Mouse (Mus musculus): ENCODE data around the gene Arhgap42. TPM values are rescaled to one million over a fixed set of nuclear protein-coding genes. Genes with fewer than 3 reads are reported as not detected.

Arhgap42 gene
- polyA plus RNA-seq (2014; fragmentation: Nextera tagmentation; extraction: Ambion mirVana), result 22.0 and 29.3 TPM in 2 replicates

DNA sequence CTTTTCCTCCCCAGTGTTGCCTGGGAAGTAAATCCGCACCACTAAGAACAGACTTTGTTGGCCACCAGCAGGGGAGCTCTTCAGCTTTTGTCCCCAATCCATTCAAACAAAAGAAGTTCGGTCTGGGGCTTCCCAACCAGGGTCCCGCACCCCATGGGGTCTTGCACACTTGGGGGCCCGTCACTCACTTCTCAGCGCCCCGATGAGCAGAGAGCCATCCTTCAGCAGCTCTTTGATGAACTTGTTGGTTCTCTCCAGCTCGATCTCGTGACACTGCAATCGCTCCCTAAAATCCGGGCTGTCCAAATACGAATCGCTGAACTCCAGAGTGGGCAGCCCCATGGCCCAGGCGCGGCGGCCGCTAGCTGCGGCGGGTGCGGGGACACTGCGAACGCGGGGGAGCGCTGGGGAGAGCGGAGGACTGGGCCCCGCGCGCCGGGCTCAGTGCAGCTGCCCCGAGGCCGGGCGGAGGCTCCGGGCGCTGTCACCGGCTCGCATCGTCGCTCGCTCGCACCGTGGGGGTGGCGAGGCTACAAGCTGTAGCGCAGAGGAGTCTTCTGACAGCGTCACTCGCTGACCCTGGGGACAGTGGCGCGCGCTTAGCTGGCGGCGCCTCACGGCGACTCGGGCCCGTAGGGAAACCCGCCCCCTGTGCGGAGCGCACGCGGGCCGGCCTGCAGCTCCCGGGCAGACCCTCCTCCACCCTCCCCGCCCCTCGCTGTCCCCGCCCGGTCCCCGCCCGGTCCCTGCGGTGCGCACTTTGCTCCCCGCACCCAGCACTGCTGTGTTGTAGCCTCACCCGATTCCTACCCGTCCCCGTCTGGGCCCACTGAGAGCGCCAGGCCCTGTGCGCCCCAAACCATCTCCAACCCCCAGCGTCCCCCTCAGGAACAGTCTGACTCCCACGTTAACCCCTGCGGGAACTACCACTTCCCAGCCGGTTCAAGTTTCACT lies at the start of gene Arhgap42:
Gene Arhgap42 (minus strand): TSS at position 664 of the 954 bp plus-strand sequence.
- H3K4me3 ChIP-seq (ENCODE audit: low read depth, low read length), result peak within 1 kb of the TSS; percentile 74
- no peaks in the 10 kb centered on the region for H3K36me3 ChIP-seq (ENCODE audit: control insufficient read depth, insufficient read depth, low read length)
- H3K27ac ChIP-seq (ENCODE audit: low read depth, low read length), result peak within 1 kb of the TSS; percentile 78
- peak within 1 kb of the TSS; percentile 64 for H3K4me2 ChIP-seq (replicated peaks; ENCODE audit: low read depth, low read length)
- WGBS, result under 1% methylated on average over 66 of the region's 78 CpGs
- peak; percentile 95 for ATAC-seq (ENCODE audit: low FRiP score)
- H3K4me1 ChIP-seq (replicated peaks; ENCODE audit: control insufficient read depth, insufficient read depth, low read length), result 0 out of 2 replicates have a peak, but pooled peaks cover 4% of the 10 kb centered on the region
- H3K9ac ChIP-seq (ENCODE audit: low read depth, low read length), result peak within 1 kb of the TSS; percentile 94
- peak; percentile 81 for DNase-seq (ENCODE audit: low spot score)
- H3K27me3 ChIP-seq (ENCODE audit: control insufficient read depth, insufficient read depth, low read length), result no peaks in the 10 kb centered on the region
- H3K9me3 ChIP-seq (ENCODE audit: control insufficient read depth, low read length), result no peaks in the 10 kb centered on the region

DNA sequence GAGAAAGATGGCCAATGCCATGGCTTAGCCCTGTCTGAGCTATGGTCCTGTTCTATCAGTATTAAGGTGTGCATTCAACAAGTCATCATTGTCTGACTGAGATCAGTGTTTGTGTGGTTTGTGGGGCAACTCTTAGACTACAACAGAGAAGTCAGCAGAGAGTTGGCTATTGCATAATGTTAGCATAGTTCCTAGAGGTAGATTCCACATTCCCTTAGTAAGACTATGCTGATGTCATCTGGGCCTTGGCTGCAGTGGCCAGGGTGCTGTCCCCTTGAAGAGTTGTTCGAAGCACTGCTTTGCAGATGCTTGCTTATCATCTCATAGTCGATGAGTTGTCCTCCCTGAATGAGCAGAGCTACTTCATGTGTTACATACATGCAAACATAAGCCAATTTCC lies 49.2 kb upstream of the Arhgap42 start:
- Histone ChIP-seq H3K27me3 (ENCODE audit: control insufficient read depth, insufficient read depth, low read length) (no peaks in the 10 kb centered on the region), H3K27ac (ENCODE audit: low read depth, low read length) (no peak overlapping the region), H3K9ac (ENCODE audit: low read depth, low read length) (no peak overlapping the region), H3K4me2 (replicated peaks; ENCODE audit: low read depth, low read length) (no peak overlapping the region), H3K4me1 (replicated peaks; ENCODE audit: control insufficient read depth, insufficient read depth, low read length) (no peaks in the 10 kb centered on the region), H3K9me3 (ENCODE audit: control insufficient read depth, low read length) (no peaks in the 10 kb centered on the region), H3K36me3 (ENCODE audit: control insufficient read depth, insufficient read depth, low read length) (no peaks in the 10 kb centered on the region), H3K4me3 (ENCODE audit: low read depth, low read length) (no peak overlapping the region)
- DNase-seq (ENCODE audit: low spot score) (no peak), ATAC-seq (ENCODE audit: low FRiP score) (no peak)
- 84% methylated on average over 2 of the region's 2 CpGs for WGBS

DNA sequence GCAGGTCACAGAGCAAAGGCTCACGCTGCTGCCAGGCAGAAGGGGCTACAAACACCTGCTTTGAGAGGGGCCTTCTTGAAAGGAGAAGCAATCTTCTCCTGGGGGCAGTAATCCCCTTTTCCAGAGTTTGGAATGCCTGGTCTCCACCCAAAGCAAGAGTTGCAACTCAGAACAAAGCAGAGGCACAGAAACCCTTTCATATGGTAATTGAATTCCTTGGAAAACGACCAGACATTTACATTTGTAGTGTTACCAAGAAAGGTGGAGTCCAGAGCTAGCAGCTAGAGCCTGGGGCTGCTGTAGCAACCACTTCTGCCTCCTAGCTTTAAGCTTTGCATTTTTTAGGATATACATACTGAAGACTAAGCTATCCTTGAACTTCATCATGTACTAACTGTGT lies 30.4 kb upstream of the Arhgap42 start:
- H3K27ac ChIP-seq (ENCODE audit: low read depth, low read length), result no peak overlapping the region

DNA sequence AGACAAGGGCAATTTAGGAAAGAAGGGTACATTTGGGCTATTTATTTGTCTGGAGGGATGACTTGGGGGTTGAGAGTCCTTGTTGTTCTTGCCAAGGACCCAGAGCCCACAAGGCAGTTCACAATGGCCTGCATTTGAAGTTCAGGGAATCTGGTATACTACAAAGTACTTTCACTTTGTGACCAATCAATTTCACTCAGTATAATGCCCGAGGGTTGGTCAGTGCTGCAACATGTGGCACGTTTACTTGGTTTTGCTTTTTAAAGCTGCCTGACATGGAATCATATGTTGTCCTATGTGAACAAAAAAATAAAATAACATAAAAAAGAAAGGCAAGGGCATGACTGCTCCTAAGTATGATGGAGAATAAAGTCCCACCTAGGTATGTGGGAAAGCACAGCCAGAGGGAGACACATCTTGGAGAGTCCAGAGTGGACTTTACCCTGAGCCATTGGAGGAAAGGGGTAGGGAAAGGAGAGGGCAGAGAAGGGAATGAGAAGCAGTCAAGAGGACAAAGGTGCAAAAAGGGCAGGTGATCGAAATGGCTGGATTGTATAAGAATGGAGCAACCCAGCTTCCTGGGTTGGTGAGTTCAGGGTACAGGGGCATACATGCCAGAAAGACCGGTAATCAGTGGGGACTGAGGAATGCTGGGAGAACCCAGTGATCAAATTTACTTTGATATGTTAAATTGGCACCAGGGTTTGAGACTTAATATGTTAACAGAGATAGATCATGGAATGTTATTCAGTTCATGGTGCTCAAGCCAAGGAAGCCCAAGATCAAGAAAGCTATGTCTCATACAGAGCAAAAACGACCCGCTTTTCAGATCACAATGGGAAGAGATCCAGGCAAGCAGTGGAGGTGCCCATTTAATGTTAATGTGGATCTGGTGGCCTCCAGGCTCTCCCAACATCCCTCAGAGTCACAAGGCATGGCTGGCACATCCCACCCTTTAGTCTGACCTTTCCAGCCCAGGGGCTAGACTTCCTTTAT lies 29.0 kb upstream of the Arhgap42 start:
- Histone ChIP-seq H3K36me3 (ENCODE audit: control insufficient read depth, insufficient read depth, low read length) (no peaks in the 10 kb centered on the region), H3K4me3 (ENCODE audit: low read depth, low read length) (no peak overlapping the region), H3K27ac (ENCODE audit: low read depth, low read length) (no peak overlapping the region), H3K9me3 (ENCODE audit: control insufficient read depth, low read length) (no peaks in the 10 kb centered on the region), H3K27me3 (ENCODE audit: control insufficient read depth, insufficient read depth, low read length) (no peaks in the 10 kb centered on the region), H3K4me2 (replicated peaks; ENCODE audit: low read depth, low read length) (no peak overlapping the region), H3K4me1 (replicated peaks; ENCODE audit: control insufficient read depth, insufficient read depth, low read length) (no peaks in the 10 kb centered on the region), H3K9ac (ENCODE audit: low read depth, low read length) (no peak overlapping the region)
- ATAC-seq (ENCODE audit: low FRiP score) (no peak), DNase-seq (ENCODE audit: low spot score) (no peak)
- 82% methylated on average over 6 of the region's 6 CpGs for WGBS

More for the DNA sequence above, 30.4 kb upstream of the Arhgap42 start:
- H3K4me1 ChIP-seq (replicated peaks; ENCODE audit: control insufficient read depth, insufficient read depth, low read length), result no peaks in the 10 kb centered on the region
- DNase-seq (ENCODE audit: low spot score) (peak; percentile 18), ATAC-seq (ENCODE audit: low FRiP score) (peak; percentile 71)
- WGBS, result 2% methylated on average over 2 of the region's 2 CpGs
- H3K4me2 ChIP-seq (replicated peaks; ENCODE audit: low read depth, low read length), result no peak overlapping the region
- no peaks in the 10 kb centered on the region for H3K9me3 ChIP-seq (ENCODE audit: control insufficient read depth, low read length)
- no peak overlapping the region for H3K9ac ChIP-seq (ENCODE audit: low read depth, low read length)
- H3K36me3 ChIP-seq (ENCODE audit: control insufficient read depth, insufficient read depth, low read length), result no peaks in the 10 kb centered on the region
- no peaks in the 10 kb centered on the region for H3K27me3 ChIP-seq (ENCODE audit: control insufficient read depth, insufficient read depth, low read length)
- H3K4me3 ChIP-seq (ENCODE audit: low read depth, low read length), result no peak overlapping the region

DNA sequence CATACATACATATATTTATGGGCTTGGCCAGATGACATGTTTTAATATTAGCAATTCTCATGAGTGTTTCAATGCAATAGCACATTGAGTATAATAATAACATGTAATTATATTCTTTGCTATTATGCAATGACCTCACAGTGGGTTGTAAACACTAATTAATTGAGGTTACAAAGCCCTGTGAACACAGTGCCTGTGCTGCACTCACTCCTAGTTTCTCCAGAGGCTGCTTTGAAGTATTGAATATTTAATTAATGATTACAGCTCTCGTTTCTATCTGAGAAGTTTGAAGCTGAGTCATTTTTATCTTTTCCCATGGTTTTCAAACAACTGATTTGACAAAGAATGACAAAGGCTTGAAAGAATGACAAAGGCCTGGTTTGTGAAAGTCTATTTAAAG lies 24.6 kb upstream of the Arhgap42 start:
- Histone ChIP-seq H3K4me2 (replicated peaks; ENCODE audit: low read depth, low read length) (no peak overlapping the region), H3K27me3 (ENCODE audit: control insufficient read depth, insufficient read depth, low read length) (no peaks in the 10 kb centered on the region), H3K4me3 (ENCODE audit: low read depth, low read length) (no peak overlapping the region), H3K36me3 (ENCODE audit: control insufficient read depth, insufficient read depth, low read length) (no peaks in the 10 kb centered on the region), H3K9me3 (ENCODE audit: control insufficient read depth, low read length) (no peaks in the 10 kb centered on the region), H3K9ac (ENCODE audit: low read depth, low read length) (no peak overlapping the region), H3K4me1 (replicated peaks; ENCODE audit: control insufficient read depth, insufficient read depth, low read length) (no peaks in the 10 kb centered on the region), H3K27ac (ENCODE audit: low read depth, low read length) (no peak overlapping the region)
- WGBS, result 46% methylated on average over 1 of the region's 1 CpGs
- DNase-seq (ENCODE audit: low spot score), result no peak
- no peak for ATAC-seq (ENCODE audit: low FRiP score)

DNA sequence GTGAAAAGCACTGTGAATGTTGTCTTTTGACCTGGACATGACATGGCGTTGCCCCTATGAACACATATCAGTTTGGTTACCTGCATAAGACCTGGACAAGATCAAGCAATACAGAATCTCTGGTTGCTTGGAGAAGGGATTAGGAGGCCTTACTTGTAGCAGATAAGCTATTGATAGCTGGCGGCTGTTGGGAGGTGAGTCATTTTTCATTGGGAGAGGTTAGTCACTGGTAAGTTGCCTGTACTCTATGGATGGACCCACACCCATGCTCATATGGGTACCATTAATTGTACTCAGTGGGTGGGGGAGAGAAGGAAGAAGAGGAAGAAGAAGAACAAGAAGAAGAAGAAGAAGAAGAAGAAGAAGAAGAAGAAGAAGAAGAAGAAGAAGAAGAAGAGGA lies 23.6 kb upstream of the Arhgap42 start:
- Histone ChIP-seq H3K4me2 (replicated peaks; ENCODE audit: low read depth, low read length) (no peak overlapping the region), H3K36me3 (ENCODE audit: control insufficient read depth, insufficient read depth, low read length) (no peaks in the 10 kb centered on the region), H3K27me3 (ENCODE audit: control insufficient read depth, insufficient read depth, low read length) (no peaks in the 10 kb centered on the region), H3K9me3 (ENCODE audit: control insufficient read depth, low read length) (no peaks in the 10 kb centered on the region), H3K27ac (ENCODE audit: low read depth, low read length) (no peak overlapping the region), H3K4me1 (replicated peaks; ENCODE audit: control insufficient read depth, insufficient read depth, low read length) (no peaks in the 10 kb centered on the region), H3K4me3 (ENCODE audit: low read depth, low read length) (no peak overlapping the region), H3K9ac (ENCODE audit: low read depth, low read length) (no peak overlapping the region)
- 81% methylated on average over 2 of the region's 2 CpGs for WGBS
- no peak for ATAC-seq (ENCODE audit: low FRiP score)
- DNase-seq (ENCODE audit: low spot score), result no peak

DNA sequence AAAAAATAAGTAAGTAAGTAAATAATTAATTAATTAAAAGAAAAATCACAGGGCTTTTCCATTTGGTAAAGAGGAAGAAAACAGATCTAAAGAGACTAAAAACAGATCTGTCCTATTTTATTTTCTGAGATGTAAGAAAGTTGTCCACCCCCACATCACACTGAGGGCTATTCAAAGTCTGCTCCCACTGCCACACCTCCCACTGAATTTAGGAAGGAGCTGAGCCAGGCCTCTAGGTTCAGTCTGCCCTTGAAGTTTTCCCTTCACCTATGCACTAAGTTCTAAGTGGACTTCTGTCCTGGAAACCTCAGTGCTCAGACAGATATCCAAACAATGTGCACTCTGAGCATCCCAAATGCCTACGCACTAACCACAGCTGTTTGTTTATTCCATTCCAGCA lies 15.9 kb upstream of the Arhgap42 start:
- no peak overlapping the region for H3K4me2 ChIP-seq (replicated peaks; ENCODE audit: low read depth, low read length)
- H3K9ac ChIP-seq (ENCODE audit: low read depth, low read length), result no peak overlapping the region
- no peak for DNase-seq (ENCODE audit: low spot score)
- no peaks in the 10 kb centered on the region for H3K36me3 ChIP-seq (ENCODE audit: control insufficient read depth, insufficient read depth, low read length)
- H3K27me3 ChIP-seq (ENCODE audit: control insufficient read depth, insufficient read depth, low read length), result no peaks in the 10 kb centered on the region
- H3K9me3 ChIP-seq (ENCODE audit: control insufficient read depth, low read length), result no peaks in the 10 kb centered on the region
- no peaks in the 10 kb centered on the region for H3K4me1 ChIP-seq (replicated peaks; ENCODE audit: control insufficient read depth, insufficient read depth, low read length)
- no peak overlapping the region for H3K27ac ChIP-seq (ENCODE audit: low read depth, low read length)
- H3K4me3 ChIP-seq (ENCODE audit: low read depth, low read length), result no peak overlapping the region
- no peak for ATAC-seq (ENCODE audit: low FRiP score)
- WGBS, result 90% methylated on average over 1 of the region's 1 CpGs

DNA sequence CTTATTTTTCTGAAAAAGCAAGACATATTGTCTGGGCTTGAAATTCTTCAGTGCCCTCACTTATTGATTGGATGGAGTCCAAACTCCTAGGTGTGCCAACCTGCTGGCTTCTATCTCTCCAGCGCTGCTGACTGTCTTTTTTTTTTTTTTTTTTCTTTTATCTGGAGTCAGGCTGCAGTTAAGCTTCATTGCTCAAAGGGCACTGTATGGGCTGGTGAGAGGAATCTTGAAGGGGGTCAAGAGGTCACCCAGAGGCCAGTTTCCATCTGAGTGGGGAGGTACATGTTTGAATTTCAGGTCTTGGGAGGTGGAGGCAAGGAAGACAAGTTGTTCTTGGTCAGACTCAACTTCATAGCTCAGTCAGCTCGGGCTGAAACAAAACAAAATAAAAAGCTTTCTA lies 9.6 kb upstream of the Arhgap42 start:
- no peaks in the 10 kb centered on the region for H3K4me1 ChIP-seq (replicated peaks; ENCODE audit: control insufficient read depth, insufficient read depth, low read length)

More for the DNA sequence above, 9.6 kb upstream of the Arhgap42 start:
- Histone ChIP-seq H3K9ac (ENCODE audit: low read depth, low read length) (no peak overlapping the region), H3K27ac (ENCODE audit: low read depth, low read length) (no peak overlapping the region), H3K4me2 (replicated peaks; ENCODE audit: low read depth, low read length) (no peak overlapping the region), H3K27me3 (ENCODE audit: control insufficient read depth, insufficient read depth, low read length) (no peaks in the 10 kb centered on the region), H3K36me3 (ENCODE audit: control insufficient read depth, insufficient read depth, low read length) (no peaks in the 10 kb centered on the region), H3K9me3 (ENCODE audit: control insufficient read depth, low read length) (no peaks in the 10 kb centered on the region), H3K4me3 (ENCODE audit: low read depth, low read length) (no peak overlapping the region)
- no peak for ATAC-seq (ENCODE audit: low FRiP score)
- 43% methylated on average over 2 of the region's 2 CpGs for WGBS
- no peak for DNase-seq (ENCODE audit: low spot score)

Data from hindbrain, embryonic 11.5 days (tissue).